Mouse (Mus musculus) heart, postnatal 4 days (tissue): ENCODE measurements around the gene Kif3b. TPM values are rescaled to one million over a fixed set of nuclear protein-coding genes. Genes with fewer than 3 reads are reported as not detected.
A peak's percentile ranks its signal among the peaks of the same experiment; 100 is the strongest.

Source experiments
- DNase-seq: peaks from one replicate; pipeline ENCODE4 v3.0.0; 2021
- total RNA-seq, 2 experiments: library from RNA; stranded (reverse); gene quantifications; 2 replicates each; pipeline ENCODE4 v1.2.3; 2021

The Kif3b gene
- total RNA-seq, 2 experiments from 2014 or later, result 12.9 to 13.4 TPM

- no peak for DNase-seq
These were observed 7.2 kb downstream of the Kif3b start for GRCm38 (mm10) chr2:153298460-153298859.

- DNase-seq, result peak; percentile 21
These were observed 7.7 kb downstream of the Kif3b start for GRCm38 (mm10) chr2:153298863-153299262.

GRCm38 (mm10) chr2:153301123-153301522 lies 9.9 kb downstream of the Kif3b start:
- DNase-seq, result no peak

- DNase-seq, result no peak
These were observed 14.0 kb downstream of the Kif3b start for GRCm38 (mm10) chr2:153305240-153305639.

GRCm38 (mm10) chr2:153308586-153308985 lies 17.4 kb downstream of the Kif3b start:
- DNase-seq, result no peak

GRCm38 (mm10) chr2:153309106-153309505 lies 17.9 kb downstream of the Kif3b start:
- DNase-seq, result no peak

GRCm38 (mm10) chr2:153310228-153310627 lies 19.0 kb downstream of the Kif3b start:
- no peak for DNase-seq

- no peak for DNase-seq
These were observed 21.7 kb downstream of the Kif3b start for GRCm38 (mm10) chr2:153312884-153313283.

- DNase-seq, result no peak
These were observed 27.2 kb downstream of the Kif3b start for GRCm38 (mm10) chr2:153318408-153318807.

GRCm38 (mm10) chr2:153319036-153319643 lies 27.9 kb downstream of the Kif3b start:
- DNase-seq, result no peak

- DNase-seq, result no peak
These were observed 34.6 kb downstream of the Kif3b start for GRCm38 (mm10) chr2:153325706-153326376.

GRCm38 (mm10) chr2:153332271-153332670 lies 41.1 kb downstream of the Kif3b start:
- no peak for DNase-seq

GRCm38 (mm10) chr2:153332981-153333380 lies 41.8 kb downstream of the Kif3b start:
- DNase-seq, result no peak

- no peak for DNase-seq
These were observed 42.6 kb downstream of the Kif3b start for GRCm38 (mm10) chr2:153333822-153334232.

GRCm38 (mm10) chr2:153334281-153334680 lies 43.1 kb downstream of the Kif3b start:
- no peak for DNase-seq

- DNase-seq, result no peak
These were observed 44.9 kb downstream of the Kif3b start for GRCm38 (mm10) chr2:153336117-153336516.

GRCm38 (mm10) chr2:153338361-153339350 lies 47.4 kb downstream of the Kif3b start:
- no peak for DNase-seq

- no peak for DNase-seq
These were observed 51.0 kb downstream of the Kif3b start for GRCm38 (mm10) chr2:153342166-153342565.

GRCm38 (mm10) chr2:153342602-153343001 lies 51.4 kb downstream of the Kif3b start:
- DNase-seq, result no peak

GRCm38 (mm10) chr2:153343191-153343590 lies 52.0 kb downstream of the Kif3b start:
- DNase-seq, result no peak

GRCm38 (mm10) chr2:153345071-153345453 lies 53.8 kb downstream of the Kif3b start:
- DNase-seq, result no peak

- DNase-seq, result peak; percentile 97
These were observed 54.4 kb downstream of the Kif3b start, which contains the start of gene Asxl1 for GRCm38 (mm10) chr2:153345454-153346220. Gene Asxl1, plus strand, starts transcription at chr2:153345829.
